Mouse (Mus musculus) spleen, adult 2 months (tissue): ENCODE measurements around the gene Fmr1nb.

ENCODE experiments used
- CTCF ChIP-seq: fragments of 200-500 bp; IDR thresholded peaks from 2 replicates; pipeline ENCODE4 v1.5.1; 2011; ENCODE audit warnings: mild to moderate bottlenecking, inconsistent platforms; ENCODE audit not compliant: insufficient read depth, insufficient read length, insufficient replicate concordance; ENCODE audit errors: extremely low read depth
- POLR2A ChIP-seq: fragments of 200-500 bp; IDR thresholded peaks from 2 replicates; pipeline ENCODE4 v1.6.1; 2011; ENCODE audit warnings: low read depth, low read length, inconsistent platforms

GRCm38 (mm10) chrX:68736902-68737301 is 24.7 kb upstream of the Fmr1nb start:
- no peak for TF ChIP-seq CTCF
- no peak for TF ChIP-seq POLR2A
